Mouse (Mus musculus) hindbrain, embryonic 16.5 days (tissue): ENCODE measurements around the gene Vsx2. TPM values are rescaled to one million over a fixed set of nuclear protein-coding genes. Genes with fewer than 3 reads are reported as not detected.

Experiments used
- ATAC-seq: fragments of 200-750 bp; cut with Nextera tagmentation; 2 replicates; pipeline ENCODE4 v1.8.0; 2017; ENCODE audit warnings: moderate TSS enrichment, moderate library complexity
- H3K27ac ChIP-seq: fragments of 300-500 bp; sonication (generic); 2 replicates; pipeline ENCODE4 v1.5.1; 2014; ENCODE audit warnings: low read depth, mild to moderate bottlenecking, control low read depth, low read length, moderate library complexity
- H3K27me3 ChIP-seq: fragments of 300-500 bp; sonication (generic); replicated peaks from 2 replicates; pipeline ENCODE4 v1.6.1; 2014; ENCODE audit warnings: low read length; ENCODE audit not compliant: control insufficient read depth, insufficient read depth
- H3K36me3 ChIP-seq: fragments of 300-500 bp; sonication (generic); 2 replicates; pipeline ENCODE4 v1.6.1; 2014; ENCODE audit warnings: mild to moderate bottlenecking, low read length, moderate library complexity, mixed read lengths; ENCODE audit not compliant: control insufficient read depth, insufficient read depth
- H3K4me1 ChIP-seq: fragments of 300-500 bp; sonication (generic); 2 replicates; pipeline ENCODE4 v1.6.1; 2014; ENCODE audit warnings: low read depth, low read length; ENCODE audit not compliant: control insufficient read depth, insufficient read depth
- H3K4me2 ChIP-seq: fragments of 300-500 bp; sonication (generic); 2 replicates; pipeline ENCODE4 v1.6.1; 2014; ENCODE audit warnings: mild to moderate bottlenecking, low read length, control low read depth, moderate library complexity
- H3K4me3 ChIP-seq: fragments of 300-500 bp; sonication (generic); 2 replicates; pipeline ENCODE4 v1.5.1; 2014; ENCODE audit warnings: mild to moderate bottlenecking, low read length, control low read depth, moderate library complexity
- H3K9ac ChIP-seq: fragments of 300-500 bp; sonication (generic); 2 replicates; pipeline ENCODE4 v1.6.1; 2014; ENCODE audit warnings: low read depth, mild to moderate bottlenecking, control low read depth, low read length, moderate library complexity
- H3K9me3 ChIP-seq: fragments of 300-500 bp; sonication (generic); 2 replicates; pipeline ENCODE4 v1.6.1; 2014; ENCODE audit warnings: mild to moderate bottlenecking, low read length, moderate library complexity; ENCODE audit not compliant: control insufficient read depth
- WGBS: fragments of 180-500 bp; shearing (Covaris S2); extraction: QIAGEN DNeasy Blood & Tissue Kit; methylation state at CpG from one replicate; pipeline ENCODE4 v1.1.7; 2014; 5-methylcytosine and 5-hydroxymethylcytosine counted together
- polyA plus RNA-seq: library from polyadenylated mRNA; unstranded; fragments of >200 nt; fragmentation: Nextera tagmentation; extraction: Ambion mirVana; gene quantifications from 2 replicates; pipeline ENCODE4 v1.2.1, GENCODE M21; 2015

The Vsx2 gene
- polyA plus RNA-seq, 1 experiment from 2014 or later, result 3.0 TPM

GRCm38 (mm10) chr12:84598324-84598723 is 28.8 kb downstream of the Vsx2 start:
- H3K9ac ChIP-seq, result no peak overlapping the region
- H3K27ac ChIP-seq, result no peak overlapping the region
- H3K4me3 ChIP-seq, result no peak overlapping the region
- no peaks in the 10 kb centered on the region for H3K9me3 ChIP-seq
- ATAC-seq, result peak; percentile 45; the same call in 1 of the 2 replicates
- no peak overlapping the region for H3K4me2 ChIP-seq
- WGBS, result 16% methylated on average over 8 of the region's 8 CpGs
- H3K27me3 ChIP-seq, result no peaks in the 10 kb centered on the region
- H3K4me1 ChIP-seq, result no peaks in the 10 kb centered on the region
- H3K36me3 ChIP-seq, result peaks cover 2% of the 10 kb centered on the region; the same call in 1 of the 2 replicates

GRCm38 (mm10) chr12:84604001-84604400 is 34.4 kb downstream of the Vsx2 start:
- peaks cover 2% of the 10 kb centered on the region; the same call in 1 of the 2 replicates for H3K36me3 ChIP-seq
- H3K4me1 ChIP-seq, result no peaks in the 10 kb centered on the region
- no peak overlapping the region for H3K27ac ChIP-seq
- no peak for ATAC-seq
- H3K4me2 ChIP-seq, result no peak overlapping the region
- H3K9me3 ChIP-seq, result no peaks in the 10 kb centered on the region
- no peaks in the 10 kb centered on the region for H3K27me3 ChIP-seq
- H3K4me3 ChIP-seq, result no peak overlapping the region
- WGBS, result 93% methylated on average over 5 of the region's 7 CpGs
- no peak overlapping the region for H3K9ac ChIP-seq

- peaks cover 2% of the 10 kb centered on the region; the same call in 1 of the 2 replicates for H3K36me3 ChIP-seq
- no peak overlapping the region for H3K9ac ChIP-seq
- no peak overlapping the region for H3K27ac ChIP-seq
- no peaks in the 10 kb centered on the region for H3K27me3 ChIP-seq
- no peaks in the 10 kb centered on the region for H3K9me3 ChIP-seq
- no peak for ATAC-seq
- WGBS, result 77% methylated on average over 7 of the region's 7 CpGs
- no peak overlapping the region for H3K4me2 ChIP-seq
- H3K4me3 ChIP-seq, result no peak overlapping the region
- no peaks in the 10 kb centered on the region for H3K4me1 ChIP-seq
These were observed 36.3 kb downstream of the Vsx2 start for GRCm38 (mm10) chr12:84605860-84606259.

GRCm38 (mm10) chr12:84611718-84612117 is 42.2 kb downstream of the Vsx2 start:
- no peaks in the 10 kb centered on the region for H3K36me3 ChIP-seq
- 90% methylated on average over 10 of the region's 10 CpGs for WGBS

GRCm38 (mm10) chr12:84612518-84612917 is 43.0 kb downstream of the Vsx2 start:
- Histone ChIP-seq H3K4me3 (no peak overlapping the region), H3K4me1 (no peaks in the 10 kb centered on the region), H3K4me2 (no peak overlapping the region), H3K9me3 (no peaks in the 10 kb centered on the region), H3K27me3 (no peaks in the 10 kb centered on the region), H3K27ac (no peak overlapping the region), H3K36me3 (no peaks in the 10 kb centered on the region), H3K9ac (no peak overlapping the region; the same call in 1 of the 2 replicates)
- no peak for ATAC-seq
- WGBS, result 72% methylated on average over 8 of the region's 8 CpGs

More at GRCm38 (mm10) chr12:84611718-84612117, 42.2 kb downstream of the Vsx2 start:
- Histone ChIP-seq H3K9me3 (no peaks in the 10 kb centered on the region), H3K27ac (no peak overlapping the region), H3K4me2 (no peak overlapping the region), H3K9ac (no peak overlapping the region), H3K4me3 (no peak overlapping the region), H3K27me3 (no peaks in the 10 kb centered on the region), H3K4me1 (no peaks in the 10 kb centered on the region)
- ATAC-seq, result no peak

GRCm38 (mm10) chr12:84614001-84614400 is 44.4 kb downstream of the Vsx2 start:
- no peak for ATAC-seq
- no peak overlapping the region for H3K4me3 ChIP-seq
- H3K36me3 ChIP-seq, result no peaks in the 10 kb centered on the region
- no peak overlapping the region for H3K27ac ChIP-seq
- no peak overlapping the region for H3K4me2 ChIP-seq
- WGBS, result 87% methylated on average over 11 of the region's 11 CpGs
- H3K4me1 ChIP-seq, result peaks cover 2% of the 10 kb centered on the region; the same call in 1 of the 2 replicates
- H3K9me3 ChIP-seq, result no peaks in the 10 kb centered on the region
- H3K9ac ChIP-seq, result no peak overlapping the region
- no peaks in the 10 kb centered on the region for H3K27me3 ChIP-seq

GRCm38 (mm10) chr12:84614524-84614923 is 45.0 kb downstream of the Vsx2 start:
- H3K9ac ChIP-seq, result no peak overlapping the region
- 83% methylated on average over 7 of the region's 7 CpGs for WGBS
- no peaks in the 10 kb centered on the region for H3K36me3 ChIP-seq
- no peak for ATAC-seq
- H3K27ac ChIP-seq, result no peak overlapping the region
- no peaks in the 10 kb centered on the region for H3K27me3 ChIP-seq
- H3K9me3 ChIP-seq, result no peaks in the 10 kb centered on the region
- no peak overlapping the region for H3K4me2 ChIP-seq
- H3K4me3 ChIP-seq, result no peak overlapping the region
- H3K4me1 ChIP-seq, result peaks cover 2% of the 10 kb centered on the region; the same call in 1 of the 2 replicates

- under 1% methylated on average over 31 of the region's 34 CpGs for WGBS
- H3K9me3 ChIP-seq, result no peaks in the 10 kb centered on the region
- H3K36me3 ChIP-seq, result no peaks in the 10 kb centered on the region
- peaks cover 2% of the 10 kb centered on the region; the same call in 1 of the 2 replicates for H3K4me1 ChIP-seq
- H3K4me3 ChIP-seq, result peak within 1 kb of the TSS; percentile 92
- H3K27me3 ChIP-seq, result no peaks in the 10 kb centered on the region
- H3K9ac ChIP-seq, result peak within 1 kb of the TSS; percentile 94
- ATAC-seq, result peak; percentile 99
- peak within 1 kb of the TSS; percentile 91 for H3K4me2 ChIP-seq
- H3K27ac ChIP-seq, result peak within 1 kb of the TSS; percentile 51; the same call in 1 of the 2 replicates
These were observed 47.5 kb downstream of the Vsx2 start, which contains the start of gene Abcd4 for GRCm38 (mm10) chr12:84616977-84617630. Abcd4 (minus strand) TSS chr12:84617413.

- peak overlapping the region; percentile 54 for H3K9ac ChIP-seq
- peak overlapping the region; percentile 92 for H3K4me3 ChIP-seq
- H3K36me3 ChIP-seq, result no peaks in the 10 kb centered on the region
- 4% methylated on average over 10 of the region's 10 CpGs for WGBS
- H3K27ac ChIP-seq, result no peak overlapping the region
- ATAC-seq, result peak; percentile 50
- no peaks in the 10 kb centered on the region for H3K9me3 ChIP-seq
- H3K4me2 ChIP-seq, result peak overlapping the region; percentile 91
- H3K27me3 ChIP-seq, result no peaks in the 10 kb centered on the region
- H3K4me1 ChIP-seq, result peaks cover 2% of the 10 kb centered on the region; the same call in 1 of the 2 replicates
These were observed 48.1 kb downstream of the Vsx2 start for GRCm38 (mm10) chr12:84617663-84618062.
